Mouse (Mus musculus): ENCODE data around the gene Tmem129. TPM values are rescaled to one million over a fixed set of nuclear protein-coding genes. Genes with fewer than 3 reads are reported as not detected.

Gene Tmem129
- polyA plus RNA-seq, 1 experiment from 2014 or later: 35.4 TPM

GRCm38 (mm10) chr5:33623766-33624165 lies 34.5 kb downstream of the Tmem129 start:
- WGBS: 68% methylated on average over 3 of the region's 3 CpGs
- H3K36me3 ChIP-seq (ENCODE audit: control insufficient read depth, insufficient read depth, low read length): no peaks in the 10 kb centered on the region

GRCm38 (mm10) chr5:33622671-33623070 lies 35.5 kb downstream of the Tmem129 start:
- Histone ChIP-seq H3K27me3 (ENCODE audit: control insufficient read depth, insufficient read depth, low read length) (no peaks in the 10 kb centered on the region), H3K4me3 (ENCODE audit: control insufficient read depth in 1 of 2, insufficient read depth in 1 of 2, low read depth in 1 of 2, low read length in 2 of 2) (no peak overlapping the region), H3K9ac (ENCODE audit: low read length) (no peak overlapping the region), H3K9me3 (ENCODE audit: control insufficient read depth, low read length) (no peaks in the 10 kb centered on the region), H3K27ac (replicated peaks in 1 of 2; ENCODE audit: control insufficient read depth in 1 of 2, insufficient read depth in 1 of 2, low read depth in 2 of 2, low read length in 2 of 2) (no peak overlapping the region), H3K36me3 (ENCODE audit: control insufficient read depth, insufficient read depth, low read length) (no peaks in the 10 kb centered on the region), H3K4me1 (ENCODE audit: control insufficient read depth in 2 of 2, insufficient read depth in 2 of 2, low read length in 2 of 2) (peaks cover under 1 to 6% of the 10 kb centered on the region in 2 experiments; a peak in 2 of 4 replicates), H3K4me2 (ENCODE audit: low read length) (no peak overlapping the region)
- 93% methylated on average over 2 of the region's 2 CpGs for WGBS
- ATAC-seq (ENCODE audit: insufficient number of reproducible peaks, insufficient read depth, low FRiP score, low read depth): no peak

More at GRCm38 (mm10) chr5:33623766-33624165, 34.5 kb downstream of the Tmem129 start:
- H3K27me3 ChIP-seq (ENCODE audit: control insufficient read depth, insufficient read depth, low read length): no peaks in the 10 kb centered on the region
- H3K4me3 ChIP-seq (ENCODE audit: control insufficient read depth in 1 of 2, insufficient read depth in 1 of 2, low read depth in 1 of 2, low read length in 2 of 2): no peak overlapping the region
- H3K9ac ChIP-seq (ENCODE audit: low read length): no peak overlapping the region
- no peak for ATAC-seq (ENCODE audit: insufficient number of reproducible peaks, insufficient read depth, low FRiP score, low read depth)
- H3K4me1 ChIP-seq (ENCODE audit: control insufficient read depth in 2 of 2, insufficient read depth in 2 of 2, low read length in 2 of 2): peaks cover 4 to 13% of the 10 kb centered on the region in 2 experiments; a peak in 2 of 4 replicates
- no peak overlapping the region for H3K4me2 ChIP-seq (ENCODE audit: low read length)
- no peak overlapping the region for H3K27ac ChIP-seq (replicated peaks in 1 of 2; ENCODE audit: control insufficient read depth in 1 of 2, insufficient read depth in 1 of 2, low read depth in 2 of 2, low read length in 2 of 2)
- H3K9me3 ChIP-seq (ENCODE audit: control insufficient read depth, low read length): no peaks in the 10 kb centered on the region

- H3K4me1 ChIP-seq (ENCODE audit: control insufficient read depth in 2 of 2, insufficient read depth in 2 of 2, low read length in 2 of 2): no peaks in the 10 kb centered on the region
- H3K4me3 ChIP-seq (ENCODE audit: control insufficient read depth in 1 of 2, insufficient read depth in 1 of 2, low read depth in 1 of 2, low read length in 2 of 2): no peak overlapping the region
- no peaks in the 10 kb centered on the region for H3K27me3 ChIP-seq (ENCODE audit: control insufficient read depth, insufficient read depth, low read length)
- no peak overlapping the region for H3K27ac ChIP-seq (replicated peaks in 1 of 2; ENCODE audit: control insufficient read depth in 1 of 2, insufficient read depth in 1 of 2, low read depth in 2 of 2, low read length in 2 of 2)
- 77% methylated on average over 6 of the region's 6 CpGs for WGBS
- H3K9me3 ChIP-seq (ENCODE audit: control insufficient read depth, low read length): no peaks in the 10 kb centered on the region
- H3K4me2 ChIP-seq (ENCODE audit: low read length): no peak overlapping the region
- H3K36me3 ChIP-seq (ENCODE audit: control insufficient read depth, insufficient read depth, low read length): peaks cover 45% of the 10 kb centered on the region
- H3K9ac ChIP-seq (ENCODE audit: low read length): no peak overlapping the region
- ATAC-seq (ENCODE audit: insufficient number of reproducible peaks, insufficient read depth, low FRiP score, low read depth): no peak
Observed at GRCm38 (mm10) chr5:33614391-33614790, 43.8 kb downstream of the Tmem129 start.

GRCm38 (mm10) chr5:33611795-33612194 lies 46.4 kb downstream of the Tmem129 start:
- ATAC-seq (ENCODE audit: insufficient number of reproducible peaks, insufficient read depth, low FRiP score, low read depth): no peak
- Histone ChIP-seq H3K36me3 (ENCODE audit: control insufficient read depth, insufficient read depth, low read length) (peaks cover 71% of the 10 kb centered on the region), H3K4me1 (ENCODE audit: control insufficient read depth in 2 of 2, insufficient read depth in 2 of 2, low read length in 2 of 2) (no peaks in the 10 kb centered on the region), H3K4me3 (ENCODE audit: control insufficient read depth in 1 of 2, insufficient read depth in 1 of 2, low read depth in 1 of 2, low read length in 2 of 2) (no peak overlapping the region), H3K9ac (ENCODE audit: low read length) (no peak overlapping the region), H3K27me3 (ENCODE audit: control insufficient read depth, insufficient read depth, low read length) (no peaks in the 10 kb centered on the region), H3K4me2 (ENCODE audit: low read length) (no peak overlapping the region), H3K27ac (replicated peaks in 1 of 2; ENCODE audit: control insufficient read depth in 1 of 2, insufficient read depth in 1 of 2, low read depth in 2 of 2, low read length in 2 of 2) (no peak overlapping the region), H3K9me3 (ENCODE audit: control insufficient read depth, low read length) (no peaks in the 10 kb centered on the region)
- WGBS: 79% methylated on average over 1 of the region's 1 CpGs

GRCm38 (mm10) chr5:33609226-33609625 lies 49.0 kb downstream of the Tmem129 start:
- Histone ChIP-seq H3K9me3 (ENCODE audit: control insufficient read depth, low read length) (no peaks in the 10 kb centered on the region), H3K36me3 (ENCODE audit: control insufficient read depth, insufficient read depth, low read length) (peaks cover 85% of the 10 kb centered on the region), H3K4me3 (ENCODE audit: control insufficient read depth in 1 of 2, insufficient read depth in 1 of 2, low read depth in 1 of 2, low read length in 2 of 2) (no peak overlapping the region), H3K9ac (ENCODE audit: low read length) (no peak overlapping the region), H3K4me1 (ENCODE audit: control insufficient read depth in 2 of 2, insufficient read depth in 2 of 2, low read length in 2 of 2) (no peaks in the 10 kb centered on the region), H3K4me2 (ENCODE audit: low read length) (no peak overlapping the region), H3K27ac (replicated peaks in 1 of 2; ENCODE audit: control insufficient read depth in 1 of 2, insufficient read depth in 1 of 2, low read depth in 2 of 2, low read length in 2 of 2) (no peak overlapping the region), H3K27me3 (ENCODE audit: control insufficient read depth, insufficient read depth, low read length) (no peaks in the 10 kb centered on the region)
- no peak for ATAC-seq (ENCODE audit: insufficient number of reproducible peaks, insufficient read depth, low FRiP score, low read depth)
- WGBS: 91% methylated on average over 1 of the region's 1 CpGs

GRCm38 (mm10) chr5:33607434-33607833 lies 50.8 kb downstream of the Tmem129 start:
- H3K4me1 ChIP-seq (ENCODE audit: control insufficient read depth in 2 of 2, insufficient read depth in 2 of 2, low read length in 2 of 2): no peaks in the 10 kb centered on the region
- no peak overlapping the region for H3K9ac ChIP-seq (ENCODE audit: low read length)
- ATAC-seq (ENCODE audit: insufficient number of reproducible peaks, insufficient read depth, low FRiP score, low read depth): no peak
- peaks cover 77% of the 10 kb centered on the region for H3K36me3 ChIP-seq (ENCODE audit: control insufficient read depth, insufficient read depth, low read length)
- H3K4me2 ChIP-seq (ENCODE audit: low read length): no peak overlapping the region
- H3K4me3 ChIP-seq (ENCODE audit: control insufficient read depth in 1 of 2, insufficient read depth in 1 of 2, low read depth in 1 of 2, low read length in 2 of 2): no peak overlapping the region
- no peak overlapping the region for H3K27ac ChIP-seq (replicated peaks in 1 of 2; ENCODE audit: control insufficient read depth in 1 of 2, insufficient read depth in 1 of 2, low read depth in 2 of 2, low read length in 2 of 2)
- 96% methylated on average over 15 of the region's 15 CpGs for WGBS
- no peaks in the 10 kb centered on the region for H3K9me3 ChIP-seq (ENCODE audit: control insufficient read depth, low read length)
- no peaks in the 10 kb centered on the region for H3K27me3 ChIP-seq (ENCODE audit: control insufficient read depth, insufficient read depth, low read length)

- peaks cover 69% of the 10 kb centered on the region for H3K36me3 ChIP-seq (ENCODE audit: control insufficient read depth, insufficient read depth, low read length)
- no peak overlapping the region for H3K4me2 ChIP-seq (ENCODE audit: low read length)
- WGBS: 76% methylated on average over 7 of the region's 7 CpGs
- no peaks in the 10 kb centered on the region for H3K4me1 ChIP-seq (ENCODE audit: control insufficient read depth in 2 of 2, insufficient read depth in 2 of 2, low read length in 2 of 2)
- ATAC-seq (ENCODE audit: insufficient number of reproducible peaks, insufficient read depth, low FRiP score, low read depth): no peak
- no peak overlapping the region for H3K9ac ChIP-seq (ENCODE audit: low read length)
- H3K27me3 ChIP-seq (ENCODE audit: control insufficient read depth, insufficient read depth, low read length): no peaks in the 10 kb centered on the region
- no peak overlapping the region for H3K27ac ChIP-seq (replicated peaks in 1 of 2; ENCODE audit: control insufficient read depth in 1 of 2, insufficient read depth in 1 of 2, low read depth in 2 of 2, low read length in 2 of 2)
- no peaks in the 10 kb centered on the region for H3K9me3 ChIP-seq (ENCODE audit: control insufficient read depth, low read length)
- H3K4me3 ChIP-seq (ENCODE audit: control insufficient read depth in 1 of 2, insufficient read depth in 1 of 2, low read depth in 1 of 2, low read length in 2 of 2): no peak overlapping the region
Observed at GRCm38 (mm10) chr5:33606631-33607030, 51.6 kb downstream of the Tmem129 start.

- no peaks in the 10 kb centered on the region for H3K4me1 ChIP-seq (ENCODE audit: control insufficient read depth in 2 of 2, insufficient read depth in 2 of 2, low read length in 2 of 2)
- H3K4me2 ChIP-seq (ENCODE audit: low read length): no peak overlapping the region
- H3K9me3 ChIP-seq (ENCODE audit: control insufficient read depth, low read length): no peaks in the 10 kb centered on the region
- WGBS: 75% methylated on average over 5 of the region's 5 CpGs
- H3K36me3 ChIP-seq (ENCODE audit: control insufficient read depth, insufficient read depth, low read length): peaks cover 70% of the 10 kb centered on the region
- H3K9ac ChIP-seq (ENCODE audit: low read length): no peak overlapping the region
- no peak for ATAC-seq (ENCODE audit: insufficient number of reproducible peaks, insufficient read depth, low FRiP score, low read depth)
- 0 out of 4 replicates have a peak overlapping the region, but pooled peaks of 1 of the 2 experiments have one; percentile 14 for H3K27ac ChIP-seq (replicated peaks in 1 of 2; ENCODE audit: control insufficient read depth in 1 of 2, insufficient read depth in 1 of 2, low read depth in 2 of 2, low read length in 2 of 2)
- H3K4me3 ChIP-seq (ENCODE audit: control insufficient read depth in 1 of 2, insufficient read depth in 1 of 2, low read depth in 1 of 2, low read length in 2 of 2): no peak overlapping the region
- no peaks in the 10 kb centered on the region for H3K27me3 ChIP-seq (ENCODE audit: control insufficient read depth, insufficient read depth, low read length)
Observed at GRCm38 (mm10) chr5:33605314-33605713, 52.9 kb downstream of the Tmem129 start.

Measured in heart, embryonic 14.5 days (tissue).